Mouse (Mus musculus) thymus, postnatal 4 days (tissue): Measurements from ENCODE around the gene Gipc2.

Source experiments
- DNase-seq: peaks from one replicate; pipeline ENCODE4 v3.0.0; 2021

Gene Gipc2

DNA sequence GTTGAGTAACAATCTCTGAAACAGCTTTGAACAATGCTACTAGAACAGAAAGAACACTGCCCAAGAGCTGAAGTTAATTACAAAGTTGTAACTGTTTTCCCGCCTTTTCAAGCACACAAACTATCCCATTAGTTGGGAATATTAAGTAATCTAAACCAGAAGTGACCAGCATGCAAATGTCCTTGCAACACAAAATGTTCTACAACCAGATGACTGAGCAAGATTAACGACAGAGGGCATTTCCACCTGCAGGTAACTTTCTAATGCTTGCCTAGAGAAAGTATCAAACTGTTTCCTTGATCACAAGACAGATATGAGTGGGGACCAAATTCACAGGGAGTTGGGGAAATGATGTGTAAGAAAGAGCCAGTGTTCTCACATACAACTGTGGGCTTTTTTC is 101.9 kb downstream of the Gipc2 start:
- DNase-seq: no peak

DNA sequence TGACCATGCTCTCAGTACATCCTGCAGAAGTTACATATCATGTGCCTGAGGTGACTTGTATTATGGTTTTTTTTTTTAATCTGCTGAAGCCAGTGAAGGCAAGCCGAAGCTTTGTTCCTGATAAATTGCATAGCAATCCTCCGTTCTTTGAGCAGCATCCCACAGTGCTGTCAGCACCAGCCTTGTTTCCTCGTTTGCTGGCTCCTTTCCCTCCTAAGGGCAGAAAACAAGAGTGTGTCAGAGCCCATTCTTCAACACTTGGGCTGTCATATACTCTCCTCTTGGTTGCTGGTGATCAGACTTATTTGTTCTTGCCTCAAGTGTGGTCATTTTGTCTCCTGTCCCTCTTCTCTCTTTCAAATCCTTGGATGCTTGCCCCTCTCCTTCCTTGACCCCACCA is 103.2 kb downstream of the Gipc2 start:
- DNase-seq: no peak

DNA sequence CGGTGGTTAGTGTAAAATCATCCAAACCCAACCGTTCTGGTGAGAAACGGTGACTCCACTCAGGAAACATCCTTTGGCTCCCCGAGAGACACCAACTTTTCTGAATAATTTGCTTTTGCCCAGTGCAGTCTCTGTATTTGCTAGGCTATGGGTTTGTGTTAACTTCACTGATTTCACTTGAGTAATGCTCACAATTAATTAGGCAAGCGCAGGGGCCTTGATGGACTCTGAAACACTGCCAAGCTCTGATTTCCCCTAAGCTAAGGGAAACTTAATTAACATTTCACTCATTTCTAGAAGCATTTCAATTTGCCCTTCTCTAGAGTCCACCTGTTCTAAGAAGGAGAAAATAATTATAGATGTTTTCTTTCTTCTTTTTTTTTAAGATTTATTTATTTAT is 104.9 kb downstream of the Gipc2 start:
- DNase-seq: no peak

DNA sequence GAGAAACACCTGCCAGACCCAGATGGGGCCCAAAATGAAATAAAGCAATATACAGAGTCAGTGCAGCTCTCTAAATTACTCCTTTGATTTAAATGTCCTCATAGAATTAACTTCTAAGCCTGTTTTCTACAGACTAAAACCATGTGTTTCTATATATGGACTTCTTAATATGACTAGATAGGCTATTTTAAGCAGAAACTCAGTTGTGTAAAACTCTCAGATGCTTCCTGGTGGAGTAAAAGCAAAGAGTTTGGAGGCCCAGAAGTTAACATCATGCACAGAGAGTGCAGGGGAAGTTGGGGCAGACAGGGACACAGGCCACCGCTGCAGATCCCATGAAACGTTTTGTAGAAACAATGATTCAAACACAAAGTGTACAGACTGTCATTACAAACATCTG is 107.8 kb downstream of the Gipc2 start:
- no peak for DNase-seq

DNA sequence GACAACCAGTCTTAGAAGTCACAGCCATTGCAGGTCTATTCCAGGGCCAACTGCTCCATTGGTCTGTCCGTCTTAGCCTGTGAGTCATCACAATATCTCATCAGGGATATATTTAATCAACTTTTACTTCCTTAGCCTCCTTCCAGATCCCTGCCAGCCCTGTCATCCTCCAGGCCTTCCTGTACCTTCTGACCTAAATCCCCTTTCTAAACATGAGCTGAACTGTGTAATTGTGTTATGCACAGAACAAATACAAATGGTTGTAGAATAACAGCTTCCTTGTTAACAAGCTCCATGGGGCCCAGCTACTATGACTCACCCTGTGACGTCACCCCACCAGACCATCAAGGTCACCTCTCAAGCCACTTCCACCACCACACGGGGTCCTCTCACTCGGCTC is 111.8 kb downstream of the Gipc2 start:
- no peak for DNase-seq

DNA sequence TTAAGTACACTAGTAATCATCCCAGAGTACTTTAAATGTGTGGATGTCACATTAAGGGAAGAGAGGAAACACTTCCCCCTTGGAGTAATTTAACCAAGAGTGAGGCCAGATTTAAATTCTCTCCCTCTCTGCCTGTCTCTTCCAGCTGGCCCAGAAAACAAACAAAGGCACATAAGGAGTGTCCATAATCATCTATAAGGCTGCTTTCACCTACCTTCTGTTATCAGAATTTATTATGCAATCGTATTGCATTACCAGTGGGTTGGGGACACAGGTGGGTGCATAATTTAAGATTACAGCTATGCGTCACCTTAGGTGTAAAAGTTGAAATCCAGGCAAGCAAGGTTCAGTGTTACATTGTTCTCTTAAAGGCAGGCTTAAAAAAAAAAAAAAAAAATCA is 114.1 kb downstream of the Gipc2 start:
- no peak for DNase-seq

DNA sequence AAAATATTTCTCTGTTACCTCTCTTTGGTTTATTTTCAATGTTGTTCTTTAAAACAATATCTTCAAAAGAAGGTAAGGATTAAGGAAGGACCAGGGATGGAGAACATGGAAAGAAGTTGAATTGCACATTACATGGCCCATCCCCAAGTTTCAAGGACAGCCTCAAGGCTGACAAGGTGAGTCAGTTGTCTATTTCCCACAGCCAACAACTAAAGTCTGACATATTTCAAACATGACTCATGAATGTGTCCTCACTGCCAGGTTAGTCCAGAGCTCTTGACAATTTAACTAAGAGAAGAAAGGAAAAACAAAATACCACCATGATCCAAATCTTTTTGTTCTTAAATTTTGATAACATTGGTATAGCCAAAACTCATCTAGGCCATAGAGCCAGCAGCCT is 118.1 kb downstream of the Gipc2 start:
- no peak for DNase-seq

DNA sequence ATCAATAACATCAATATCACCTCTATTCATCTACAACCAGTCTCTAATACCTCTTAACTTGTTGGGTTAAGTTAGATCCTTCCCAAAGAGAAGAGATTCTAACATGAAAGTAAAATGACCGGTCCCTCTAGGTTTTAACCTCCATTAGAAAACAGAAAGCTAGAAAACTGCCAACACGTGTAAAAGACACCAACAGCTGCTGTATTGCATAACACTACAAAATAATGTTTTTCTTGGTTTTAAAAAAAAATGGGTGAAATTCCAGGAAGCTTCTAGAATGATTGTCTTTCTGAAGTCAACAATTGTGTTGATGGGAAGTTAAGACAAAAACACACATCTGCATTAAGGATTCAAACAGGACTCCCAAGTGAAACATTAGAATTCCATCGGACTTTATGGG is 119.1 kb downstream of the Gipc2 start:
- no peak for DNase-seq
